Mouse (Mus musculus): ENCODE data around the gene Npepps.
"Not testable (repeated sequence)": the region's sequence is repeated elsewhere in the genome, so short reads cannot be mapped to it uniquely, and the experiment has no call there.

The Npepps gene

GRCm38 (mm10) chr11:97246510-97247159, 33.8 kb downstream of the Npepps start:
- in situ Hi-C loops (cut with MboI, MseI), result no loop called here

DNA sequence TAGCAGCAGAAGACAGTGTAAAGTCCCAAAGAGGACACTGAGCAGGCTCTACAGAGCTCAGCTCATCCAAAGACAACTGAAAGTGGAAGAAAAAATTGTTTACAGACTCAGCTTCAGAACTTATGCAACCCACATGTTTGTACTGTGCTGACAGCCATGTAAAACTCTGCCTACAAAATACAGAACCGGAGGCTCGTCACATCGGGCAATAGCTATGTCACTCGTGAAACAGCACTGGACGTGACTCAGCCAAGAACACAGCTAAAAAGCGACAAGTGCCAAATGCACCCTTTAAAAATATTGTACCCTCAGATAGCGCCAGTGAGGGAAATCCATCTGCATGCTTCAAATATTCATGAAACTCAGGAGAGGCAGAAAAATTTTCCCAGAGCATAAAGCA, 39.1 kb downstream of the Npepps start:
- in situ Hi-C loops (cut with MboI, MseI), result no loop called here

- in situ Hi-C loops (cut with MboI, MseI), result no loop called here
These were observed 42.5 kb downstream of the Npepps start for GRCm38 (mm10) chr11:97237976-97238375.

- in situ Hi-C loops (cut with MboI, MseI), result loop anchor here (5.0 kb wide), 1 partner anchor 70 kb away; no protein-coding TSS in a partner anchor
These were observed 48.0 kb downstream of the Npepps start for GRCm38 (mm10) chr11:97232436-97232835.

DNA sequence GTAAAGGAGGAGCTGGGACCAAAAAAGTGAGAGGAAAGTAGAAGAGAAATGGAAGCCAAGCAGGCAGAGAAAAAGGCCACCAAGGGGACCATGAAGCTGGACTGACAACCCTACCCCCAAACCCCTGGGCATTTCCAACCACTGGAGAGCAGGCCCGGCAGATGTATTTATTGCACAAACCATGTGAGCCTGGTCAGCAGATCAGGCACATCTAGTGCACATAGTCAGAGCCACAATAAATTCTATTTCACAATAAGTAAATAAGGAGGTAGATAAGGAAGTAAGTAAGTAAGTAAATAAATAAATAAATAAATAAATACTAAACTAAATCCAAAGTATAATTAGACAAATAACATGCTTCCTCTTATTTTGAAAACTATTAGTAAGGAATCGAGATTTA, 51.0 kb downstream of the Npepps start:
- in situ Hi-C loops (cut with MboI, MseI), result loop anchor here (5.0 kb wide), 1 partner anchor 62 kb away; no protein-coding TSS in a partner anchor

DNA sequence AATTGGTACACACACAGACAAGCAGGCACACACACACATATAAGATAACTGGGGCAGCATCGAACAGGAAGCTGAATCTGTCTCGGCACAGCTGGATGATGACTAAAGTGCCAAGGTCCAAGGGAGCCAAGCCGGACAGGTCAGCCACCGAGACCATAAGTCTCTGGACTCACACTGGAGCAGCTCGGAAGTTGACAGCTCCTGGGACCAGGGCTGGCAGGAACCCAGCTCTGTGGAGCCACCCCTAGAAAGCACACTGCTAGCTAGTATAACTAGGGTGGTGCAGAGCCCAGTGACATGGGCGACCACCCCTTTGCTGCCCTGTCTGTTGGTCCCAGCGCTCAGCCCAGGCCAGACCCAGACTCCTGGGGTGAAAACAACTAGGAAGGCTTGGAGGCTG, 51.5 kb downstream of the Npepps start:
- in situ Hi-C loops (cut with MboI, MseI), result loop anchor here (5.0 kb wide), 1 partner anchor 62 kb away; no protein-coding TSS in a partner anchor

DNA sequence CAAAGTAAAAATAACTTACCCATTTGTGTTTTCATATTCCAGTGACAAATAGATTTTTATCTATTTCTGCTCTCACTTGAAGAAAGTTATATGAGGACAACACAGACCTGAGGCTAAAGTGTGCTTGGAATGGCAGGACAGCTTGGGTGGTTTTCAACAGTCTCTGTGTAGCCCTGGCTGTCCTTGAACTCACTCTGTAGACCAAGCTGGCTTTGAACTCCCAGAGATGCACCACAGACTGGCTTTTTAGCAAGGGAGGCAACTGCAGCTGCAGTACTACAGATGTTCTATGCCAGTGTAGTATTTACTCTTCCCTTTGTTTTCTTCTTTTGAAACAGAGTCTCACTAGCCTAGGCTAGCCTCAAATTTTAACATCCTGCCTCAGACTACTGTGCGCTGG, 54.3 kb downstream of the Npepps start:
- in situ Hi-C loops (cut with MboI, MseI), result loop anchor here (5.0 kb wide), 1 partner anchor 59 kb away; no protein-coding TSS in a partner anchor

GRCm38 (mm10) chr11:97223485-97223884, 57.0 kb downstream of the Npepps start:
- in situ Hi-C loops (cut with MboI, MseI), result no loop called here

DNA sequence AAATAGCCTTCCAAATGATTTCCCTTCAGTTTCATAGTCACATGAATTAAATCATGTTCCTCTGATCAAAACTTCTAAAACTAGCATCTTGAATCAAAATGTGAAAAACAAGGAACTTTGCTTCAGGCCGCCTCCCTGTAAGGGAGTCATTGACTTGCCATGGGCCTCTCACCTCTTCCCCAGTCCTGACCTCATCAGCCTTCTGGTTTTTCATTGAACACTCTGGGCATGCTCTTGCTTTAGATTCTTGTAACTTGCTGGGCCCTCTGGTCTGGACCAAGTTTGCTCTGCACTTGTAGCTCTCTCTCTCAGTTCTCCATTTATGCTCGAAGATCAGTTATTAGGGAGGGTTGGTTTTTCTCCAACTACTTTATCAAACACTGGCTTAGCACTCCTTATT, 58.8 kb downstream of the Npepps start:
- in situ Hi-C loops (cut with MboI, MseI), result no loop called here

GRCm38 (mm10) chr11:97220211-97220610, 60.2 kb downstream of the Npepps start:
- in situ Hi-C loops (cut with MboI, MseI), result no loop called here

DNA sequence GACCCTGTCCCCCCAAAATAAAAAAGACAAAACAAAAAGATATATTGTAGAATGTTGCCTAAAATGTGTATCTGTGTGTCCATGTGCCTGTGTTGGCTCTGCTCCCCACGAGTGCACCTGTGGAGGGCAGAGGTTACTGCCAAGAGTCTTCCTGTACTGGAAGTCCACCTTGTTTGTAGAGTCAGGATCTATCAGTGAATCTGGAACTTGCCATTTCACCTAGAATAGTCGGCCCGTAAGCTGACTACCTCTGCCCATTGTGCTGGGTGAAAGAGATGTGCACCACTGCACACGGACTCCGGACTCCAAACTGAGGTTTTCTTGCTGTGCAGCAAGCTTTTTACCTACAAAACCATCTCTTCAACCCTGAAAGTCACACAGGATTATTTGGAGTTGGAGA, 66.0 kb downstream of the Npepps start:
- in situ Hi-C loops (cut with MboI, MseI), result loop anchor here (5.0 kb wide), 1 partner anchor 38 kb away; no protein-coding TSS in a partner anchor

DNA sequence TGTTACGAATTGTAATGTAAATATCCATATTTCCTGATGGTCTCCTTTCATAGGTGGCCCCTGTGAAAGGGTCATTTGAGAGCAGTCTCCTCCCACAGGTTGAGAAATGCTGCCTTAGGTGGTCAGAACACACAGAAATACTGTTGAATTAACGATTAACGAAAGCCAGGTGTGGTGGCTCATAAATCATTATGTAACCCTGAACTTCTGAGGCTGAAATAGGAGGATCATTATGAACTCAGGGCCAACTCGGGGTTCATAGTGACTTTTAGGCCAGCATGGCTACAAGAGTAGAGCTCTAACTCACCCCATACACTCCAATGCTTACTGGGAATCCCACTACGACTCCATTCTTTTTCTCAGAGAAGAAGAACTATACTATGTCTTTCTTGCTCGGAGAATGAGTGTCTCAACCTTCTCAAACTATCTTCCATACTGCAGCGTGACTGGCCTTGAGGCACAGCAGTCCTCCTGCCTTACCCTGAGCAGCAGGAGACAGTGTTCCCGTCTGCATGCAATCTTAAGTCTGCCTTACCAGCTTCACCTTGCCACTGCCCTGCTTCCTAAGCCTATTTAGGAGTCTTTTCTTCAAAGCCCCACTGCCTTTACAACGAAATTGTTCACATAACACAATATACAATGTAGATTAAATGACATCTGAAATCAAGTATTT, 69.6 kb downstream of the Npepps start:
- in situ Hi-C loops (cut with MboI, MseI), result loop anchor here (5.0 kb wide), 1 partner anchor 41 kb away; no protein-coding TSS in a partner anchor

- in situ Hi-C loops (cut with MboI, MseI), result no loop called here
These were observed 73.4 kb downstream of the Npepps start for GRCm38 (mm10) chr11:97207011-97207422.

GRCm38 (mm10) chr11:97199519-97199918, 80.9 kb downstream of the Npepps start:
- in situ Hi-C loops (cut with MboI, MseI), result no loop called here

DNA sequence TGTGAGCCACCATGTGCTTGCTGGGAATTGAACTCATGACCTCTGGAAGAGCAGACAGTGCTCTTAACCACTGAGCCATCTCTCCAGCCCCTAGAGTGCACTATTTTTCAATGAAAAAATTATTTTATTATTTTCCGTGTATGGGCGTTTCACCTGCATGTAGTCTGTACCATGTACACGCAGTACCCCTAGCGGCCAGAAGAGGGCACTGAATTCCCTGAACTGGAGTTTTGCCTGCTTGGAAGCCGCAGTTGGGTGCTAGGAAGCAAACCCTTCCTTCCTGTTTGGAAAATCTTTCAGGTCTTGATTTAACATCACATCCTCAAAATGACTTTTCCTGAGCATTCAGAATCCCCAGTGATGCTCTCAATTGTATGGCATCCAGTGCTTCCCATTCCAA, 81.8 kb downstream of the Npepps start:
- in situ Hi-C loops (cut with MboI, MseI), result no loop called here

DNA sequence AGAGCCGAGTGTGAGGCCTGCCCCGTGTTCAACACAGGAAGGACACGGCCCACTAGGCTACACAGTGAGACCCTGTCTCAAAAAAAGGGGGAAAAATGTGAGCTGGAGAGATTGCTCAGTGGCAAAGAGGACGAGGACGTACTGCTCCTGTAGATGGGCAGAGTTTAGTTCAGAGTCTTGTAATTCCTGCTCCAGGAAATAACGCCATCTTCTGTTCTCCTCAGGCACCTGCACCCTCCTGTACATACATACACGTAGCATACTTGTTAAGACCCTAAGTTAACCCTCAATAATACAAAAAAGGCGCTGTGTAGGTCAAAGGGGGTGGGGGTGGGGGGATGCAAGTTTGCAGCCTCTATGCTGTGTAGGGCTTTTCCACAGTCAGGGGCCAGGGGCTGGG, 83.4 kb downstream of the Npepps start:
- in situ Hi-C loops (cut with MboI, MseI), result no loop called here

- in situ Hi-C loops (cut with MboI, MseI), result no loop called here
These were observed 83.9 kb downstream of the Npepps start for GRCm38 (mm10) chr11:97196541-97196940.

GRCm38 (mm10) chr11:97192621-97192951, 87.9 kb downstream of the Npepps start:
- in situ Hi-C loops (cut with MboI, MseI), result no loop called here

DNA sequence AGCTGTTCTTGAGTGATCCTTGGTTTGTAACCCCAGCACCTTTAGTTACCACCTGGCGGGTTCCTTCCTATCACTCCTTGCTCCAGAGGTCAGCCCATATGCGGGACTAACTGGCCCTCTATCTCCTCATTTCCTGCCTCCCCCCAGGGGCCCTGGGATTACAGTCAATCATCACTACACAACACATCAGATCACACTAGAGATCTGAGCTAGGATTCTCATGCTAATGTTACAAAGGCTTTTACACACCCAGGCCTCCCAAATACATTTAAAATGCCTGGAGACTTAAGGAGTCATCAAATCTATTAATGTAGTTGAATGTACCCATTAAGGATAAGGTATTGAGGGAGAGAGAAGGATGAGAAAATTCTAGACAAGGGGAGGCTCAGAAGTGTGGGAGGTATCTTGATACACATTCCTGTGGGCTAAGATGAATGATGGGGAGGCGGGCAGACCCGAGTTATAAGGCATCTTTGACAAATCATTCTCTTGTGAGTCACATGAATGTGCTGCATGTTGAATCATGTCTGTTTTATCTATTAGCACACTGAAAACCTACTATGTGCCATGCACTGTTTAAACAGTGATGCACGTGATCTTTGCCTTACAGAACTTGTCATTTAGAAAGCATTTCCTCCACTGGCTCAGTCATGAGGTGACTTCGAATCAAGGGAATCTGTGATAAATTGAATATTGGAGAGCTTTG, 88.4 kb downstream of the Npepps start:
- in situ Hi-C loops (cut with MboI, MseI), result no loop called here

DNA sequence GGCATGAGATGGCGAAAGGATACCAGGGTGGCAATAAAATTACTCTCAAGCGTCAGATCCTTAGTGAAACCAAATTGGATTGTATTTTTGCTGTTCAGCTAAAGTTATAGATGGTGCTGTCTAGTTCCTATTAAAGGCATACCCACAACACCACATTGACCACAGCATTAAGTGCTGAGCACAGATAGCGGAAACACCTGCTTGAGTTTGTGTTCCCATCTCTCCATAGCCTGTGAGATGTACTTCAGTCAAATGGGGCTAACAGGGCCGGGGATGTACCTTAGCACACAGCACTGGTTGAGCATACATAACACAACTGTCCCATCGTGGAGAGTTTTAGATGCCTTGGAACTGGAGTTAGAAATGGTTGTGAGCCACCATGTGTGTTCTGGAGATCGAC, 89.4 kb downstream of the Npepps start:
- in situ Hi-C loops (cut with MboI, MseI), result no loop called here

GRCm38 (mm10) chr11:97189645-97190044, 90.8 kb downstream of the Npepps start:
- in situ Hi-C loops (cut with MboI, MseI), result not testable (repeated sequence)

DNA sequence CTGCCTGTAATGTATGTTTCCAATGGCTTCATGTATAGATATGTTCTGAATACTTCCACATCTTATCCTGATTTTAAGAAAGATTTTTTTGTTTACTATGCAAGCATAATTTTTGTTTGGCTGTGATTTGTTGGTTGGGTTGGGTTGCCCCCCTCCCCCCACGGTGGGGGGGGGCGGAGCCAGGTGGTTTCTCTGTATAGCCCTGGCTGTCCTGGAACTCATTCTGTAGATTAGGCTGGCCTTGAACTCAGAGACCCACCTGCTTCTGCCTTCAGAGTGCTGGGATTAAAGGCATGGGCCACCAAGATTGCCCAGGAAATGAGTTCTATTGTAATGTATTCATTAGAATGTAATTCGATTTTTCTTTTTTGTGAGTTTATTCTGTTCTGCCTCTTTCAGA, 91.2 kb downstream of the Npepps start:
- in situ Hi-C loops (cut with MboI, MseI), result no loop called here

DNA sequence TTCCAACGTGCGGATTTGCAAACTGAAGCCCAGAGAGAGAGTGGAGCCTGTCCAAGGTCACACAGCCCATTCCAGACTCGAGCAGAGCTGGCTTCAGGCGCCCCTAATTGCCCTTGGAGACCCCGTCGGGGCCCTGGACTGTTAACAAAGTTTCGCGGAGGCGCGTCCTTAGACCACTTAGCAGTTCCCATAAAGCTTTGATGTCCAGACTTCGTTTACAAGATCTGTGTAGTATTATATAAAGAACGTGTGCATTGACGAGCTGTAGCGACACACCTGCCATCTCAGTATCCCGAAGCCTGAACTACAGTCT, 91.8 kb downstream of the Npepps start:
- in situ Hi-C loops (cut with MboI, MseI), result no loop called here
